Mouse (Mus musculus): ENCODE measurements at regions not wholly inside any gene's neighbourhood (a gene's known extent, or its start where the extent isn't known, plus 50 kb on each side); places are given as distances from the start of the nearest gene placed in this dataset.

DNA sequence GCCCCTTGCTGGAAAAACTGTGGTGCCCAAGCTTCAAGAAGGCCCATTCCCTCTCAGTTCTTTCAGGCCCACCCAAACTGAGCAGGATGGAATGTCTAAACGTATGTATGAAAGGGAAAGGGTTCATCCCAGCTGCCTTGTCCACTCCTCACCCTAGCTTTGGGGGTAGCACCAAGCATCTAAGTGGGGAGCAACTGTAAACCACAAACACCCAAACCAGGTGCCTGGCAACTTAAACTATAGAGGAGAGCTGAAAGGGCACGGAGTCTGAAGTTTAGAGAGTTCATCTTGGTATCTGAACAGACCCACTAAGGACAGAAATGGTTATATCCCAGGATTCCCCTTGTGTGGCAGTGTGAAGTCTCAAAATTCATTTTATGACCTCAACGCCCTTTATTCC lies 90.1 kb upstream of the Ssbp2 start:
- DNase-seq (ENCODE audit: low read depth, low spot score) = no peak

GRCm38 (mm10) chr13:91370441-91370840 lies 89.6 kb upstream of the Ssbp2 start:
- peak; percentile 59 for DNase-seq (ENCODE audit: low read depth, low spot score)

GRCm38 (mm10) chr13:91370886-91371595 lies 89.0 kb upstream of the Ssbp2 start:
- DNase-seq (ENCODE audit: low read depth, low spot score) = peak; percentile 92

DNA sequence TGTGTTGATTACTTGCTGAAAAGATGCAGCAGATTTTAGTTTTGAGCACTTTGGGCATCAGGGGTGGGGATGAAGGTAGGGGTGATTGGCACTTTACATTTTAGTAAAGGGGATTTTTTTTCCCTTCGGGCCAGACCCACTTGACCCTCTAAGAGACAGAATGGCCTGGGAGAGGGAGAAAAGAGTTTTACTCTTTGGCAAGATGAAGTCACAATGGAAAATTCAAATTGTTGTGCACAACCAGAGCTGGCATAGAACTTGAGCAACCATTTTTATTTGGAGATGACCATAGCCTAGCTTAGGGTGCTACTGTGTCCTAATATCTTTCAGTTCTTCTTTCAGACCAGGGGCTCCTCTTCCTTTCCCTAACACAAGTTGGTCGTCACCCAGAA lies 88.5 kb upstream of the Ssbp2 start:
- no peak for DNase-seq (ENCODE audit: low read depth, low spot score)

- DNase-seq (ENCODE audit: low read depth, low spot score) = no peak
These were observed 87.8 kb upstream of the Ssbp2 start for GRCm38 (mm10) chr13:91372130-91372875.

- DNase-seq (ENCODE audit: low read depth, low spot score) = no peak
These were observed 85.9 kb upstream of the Ssbp2 start for GRCm38 (mm10) chr13:91374141-91374540.

DNA sequence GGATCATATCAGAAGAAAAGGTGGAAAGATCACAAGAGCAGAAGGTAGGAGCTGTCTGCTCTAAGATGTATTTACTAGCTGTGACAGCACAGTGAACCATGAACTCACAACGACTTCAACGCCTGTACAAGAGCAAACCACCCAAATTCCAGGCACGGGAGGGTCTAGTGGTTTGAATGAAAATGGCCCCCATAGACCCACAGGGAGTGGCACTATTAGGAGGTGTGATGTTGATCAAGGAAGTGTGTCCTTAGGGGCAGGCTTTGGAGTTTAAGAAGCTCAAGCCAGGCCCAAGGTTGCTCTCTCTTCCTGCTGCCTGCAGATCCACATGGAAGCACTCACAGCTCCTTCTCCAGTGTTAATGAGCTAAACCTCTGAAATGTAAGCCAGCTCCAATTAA lies 83.5 kb upstream of the Ssbp2 start:
- DNase-seq (ENCODE audit: low read depth, low spot score) = no peak

DNA sequence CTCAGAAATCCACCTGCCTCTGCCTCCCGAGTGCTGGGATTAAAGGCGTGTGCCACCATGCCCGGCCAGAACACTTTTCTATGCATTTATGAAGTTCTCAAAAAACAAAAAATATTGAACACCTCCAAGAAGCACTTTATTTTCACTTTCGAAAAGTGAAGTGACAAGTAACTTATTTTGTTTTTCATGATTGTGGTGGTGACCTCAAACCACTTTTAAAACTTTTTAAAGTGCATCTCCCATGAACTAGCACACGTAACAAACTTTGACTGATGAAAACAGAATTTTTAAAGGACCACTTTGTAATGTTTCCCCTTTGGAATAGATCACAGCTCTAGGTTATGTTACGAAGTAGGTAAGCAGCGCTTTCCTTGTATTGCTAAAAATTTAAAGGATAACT lies 82.7 kb upstream of the Ssbp2 start:
- DNase-seq (ENCODE audit: low read depth, low spot score) = peak; percentile 36

DNA sequence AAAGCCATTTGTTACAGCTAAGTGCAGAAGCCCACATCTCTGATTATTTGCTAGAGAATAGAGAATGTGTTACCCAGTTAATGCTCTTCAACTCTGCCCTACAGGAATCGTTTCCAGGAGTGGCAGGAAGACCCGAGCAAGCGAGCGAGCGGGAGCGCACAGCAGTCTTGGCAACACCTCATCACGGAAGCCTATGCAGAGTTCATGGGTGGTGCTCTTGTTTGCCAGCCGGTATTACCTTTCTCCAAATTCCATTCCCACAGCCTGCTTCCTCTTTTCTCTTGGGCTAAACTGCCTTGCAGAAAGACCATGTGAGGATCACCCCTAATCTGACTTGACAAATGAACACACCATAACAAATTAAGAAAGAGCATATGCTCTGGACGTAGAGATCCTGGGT lies 82.1 kb upstream of the Ssbp2 start:
- no peak for DNase-seq (ENCODE audit: low read depth, low spot score)

DNA sequence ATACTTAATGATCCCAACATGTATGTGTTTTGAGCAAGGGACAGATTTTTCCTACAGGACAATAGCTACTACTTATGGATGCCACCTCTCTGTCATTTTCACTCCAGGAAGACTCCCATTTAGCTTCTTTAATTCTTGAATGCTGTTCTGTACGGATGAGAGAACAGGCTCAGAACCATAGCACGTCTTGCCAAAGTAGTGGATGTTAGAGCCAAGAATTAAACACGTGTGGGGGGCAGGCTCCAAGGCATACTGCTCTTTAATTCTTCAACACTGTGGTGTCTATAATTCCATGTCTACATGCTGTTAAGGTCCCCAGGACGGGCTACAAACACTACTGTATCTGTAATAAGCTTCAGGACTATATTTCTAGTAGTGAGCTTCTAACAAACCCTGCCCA lies 74.7 kb upstream of the Ssbp2 start:
- DNase-seq (ENCODE audit: low read depth, low spot score) = no peak

GRCm38 (mm10) chr13:91387913-91388312 lies 72.2 kb upstream of the Ssbp2 start:
- no peak for DNase-seq (ENCODE audit: low read depth, low spot score)

GRCm38 (mm10) chr13:91403632-91404031 lies 56.5 kb upstream of the Ssbp2 start:
- DNase-seq (ENCODE audit: low read depth, low spot score) = no peak

DNA sequence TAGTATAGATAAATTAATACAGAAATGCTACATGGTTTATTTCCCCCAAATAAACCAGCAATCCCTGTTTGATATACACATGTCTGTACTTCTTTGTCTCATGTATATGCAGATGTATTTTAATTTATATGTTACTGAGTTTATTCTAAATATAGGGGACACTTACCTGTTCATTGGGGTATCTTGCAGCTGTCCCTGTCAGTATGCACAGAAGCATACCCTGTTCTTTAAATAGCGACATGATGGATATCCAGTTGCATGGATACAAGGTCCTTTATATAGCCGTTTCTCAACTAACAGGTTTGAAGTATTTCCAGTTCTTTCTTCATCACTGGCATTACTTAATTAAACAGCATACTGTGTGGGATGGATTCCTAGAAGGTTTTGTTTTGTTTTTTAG lies 55.1 kb upstream of the Ssbp2 start:
- DNase-seq (ENCODE audit: low read depth, low spot score) = no peak

GRCm38 (mm10) chr13:91410116-91410515 lies 50.0 kb upstream of the Ssbp2 start:
- no peak for DNase-seq (ENCODE audit: low read depth, low spot score)
